Mouse (Mus musculus): ENCODE results near the gene Acbd4. TPM values are rescaled to one million over a fixed set of nuclear protein-coding genes. Genes with fewer than 3 reads are reported as not detected.

Acbd4 gene
- polyA plus RNA-seq, 1 experiment, result 46.5 TPM

GRCm38 (mm10) chr11:103111301-103111700 is 9.8 kb downstream of the Acbd4 start:
- H3K4me3 ChIP-seq (replicated peaks; ENCODE audit: extremely low read depth, low read depth, low read length), result no peak overlapping the region
- TF ChIP-seq CTCF (IDR thresholded peaks at IDR 0.05; ENCODE audit: insufficient read depth, low read length) (no peak), POLR2A (IDR thresholded peaks at IDR 0.05; ENCODE audit: borderline replicate concordance, extremely low read depth, low read depth, low read length) (no peak)
- H3K4me1 ChIP-seq (ENCODE audit: control insufficient read depth, insufficient read depth, low read length), result no peaks in the 10 kb centered on the region; the same call in 1 of the 2 replicates
- DNase-seq, result no peak
- 47% methylated on average over 10 of the region's 10 CpGs for WGBS

DNA sequence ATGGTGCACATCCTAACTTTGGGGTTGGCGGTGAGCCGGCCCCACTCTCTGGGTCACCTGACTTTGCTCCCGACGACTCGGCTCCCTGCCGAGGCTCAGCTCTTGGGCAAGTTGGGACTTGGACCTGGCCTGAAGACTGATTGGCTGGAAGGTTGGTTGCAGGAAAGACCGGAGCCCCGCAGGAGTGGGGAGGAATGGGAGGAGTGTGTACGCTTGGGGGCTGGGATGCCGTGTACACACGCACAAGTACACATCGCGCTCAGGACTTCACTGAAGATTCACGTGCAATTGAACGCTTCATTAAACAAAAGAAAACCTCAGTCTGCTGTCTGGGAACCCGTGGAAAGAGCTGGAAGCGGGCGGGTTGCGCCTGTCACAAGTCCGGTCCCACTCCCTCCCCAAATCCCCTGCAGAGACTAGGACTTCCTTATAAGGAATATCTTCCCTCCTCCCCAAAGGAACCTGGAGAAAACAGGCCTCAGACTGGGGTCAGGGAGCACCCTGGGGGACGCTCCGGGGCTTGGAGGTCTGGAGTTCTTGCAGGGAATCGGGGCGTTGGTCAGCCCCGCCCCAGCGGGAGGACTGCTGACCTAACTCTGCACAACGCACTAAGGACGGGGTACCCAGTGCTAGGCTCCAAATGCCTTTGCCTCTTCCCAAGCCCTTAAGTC is 10.5 kb downstream of the Acbd4 start:
- WGBS, result 8% methylated on average over 28 of the region's 28 CpGs
- DNase-seq, result peak; percentile 79
- H3K4me1 ChIP-seq (ENCODE audit: control insufficient read depth, insufficient read depth, low read length), result no peaks in the 10 kb centered on the region; the same call in 1 of the 2 replicates
- no peak for TF ChIP-seq CTCF (IDR thresholded peaks at IDR 0.05; ENCODE audit: insufficient read depth, low read length)
- peak; percentile 40; the same call in 1 of the 2 replicates for TF ChIP-seq POLR2A (IDR thresholded peaks at IDR 0.05; ENCODE audit: borderline replicate concordance, extremely low read depth, low read depth, low read length)
- peak overlapping the region; percentile 53 for H3K4me3 ChIP-seq (replicated peaks; ENCODE audit: extremely low read depth, low read depth, low read length)

DNA sequence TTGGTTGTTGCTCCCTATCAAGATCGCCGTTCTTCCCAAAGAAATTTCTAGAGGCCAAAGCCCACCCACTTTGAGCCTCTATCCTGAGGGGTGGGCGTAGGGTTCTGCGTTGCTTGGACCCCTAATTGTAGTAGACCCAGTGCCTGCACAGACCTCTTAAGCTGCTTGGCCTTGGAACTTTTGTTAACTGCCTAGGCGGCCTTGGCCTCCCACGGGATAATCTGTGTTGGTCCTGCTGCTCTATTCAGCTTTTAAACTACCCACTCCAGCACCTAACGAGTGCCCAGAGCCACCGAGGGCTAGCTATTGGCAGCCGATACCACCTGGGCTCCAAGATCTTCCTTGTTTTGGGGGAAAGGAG is 11.1 kb downstream of the Acbd4 start:
- 30% methylated on average over 9 of the region's 9 CpGs for WGBS
- no peak for DNase-seq
- no peak overlapping the region for H3K4me3 ChIP-seq (replicated peaks; ENCODE audit: extremely low read depth, low read depth, low read length)

GRCm38 (mm10) chr11:103113005-103113404 is 11.5 kb downstream of the Acbd4 start:
- Histone ChIP-seq H3K4me3 (replicated peaks; ENCODE audit: extremely low read depth, low read depth, low read length) (no peak overlapping the region), H3K4me1 (ENCODE audit: control insufficient read depth, insufficient read depth, low read length) (no peaks in the 10 kb centered on the region; the same call in 1 of the 2 replicates)
- 55% methylated on average over 12 of the region's 12 CpGs for WGBS
- DNase-seq, result peak; percentile 19
- TF ChIP-seq POLR2A (IDR thresholded peaks at IDR 0.05; ENCODE audit: borderline replicate concordance, extremely low read depth, low read depth, low read length) (no peak), CTCF (IDR thresholded peaks at IDR 0.05; ENCODE audit: insufficient read depth, low read length) (no peak)

More for the DNA sequence above, 11.1 kb downstream of the Acbd4 start:
- H3K4me1 ChIP-seq (ENCODE audit: control insufficient read depth, insufficient read depth, low read length), result no peaks in the 10 kb centered on the region; the same call in 1 of the 2 replicates
- TF ChIP-seq POLR2A (IDR thresholded peaks at IDR 0.05; ENCODE audit: borderline replicate concordance, extremely low read depth, low read depth, low read length) (no peak), CTCF (IDR thresholded peaks at IDR 0.05; ENCODE audit: insufficient read depth, low read length) (no peak)

GRCm38 (mm10) chr11:103113771-103114170 is 12.3 kb downstream of the Acbd4 start:
- no peak for DNase-seq
- H3K4me3 ChIP-seq (replicated peaks; ENCODE audit: extremely low read depth, low read depth, low read length), result no peak overlapping the region
- whole genome bisulfite sequencing, result 72% methylated on average over 4 of the region's 4 CpGs
- TF ChIP-seq POLR2A (IDR thresholded peaks at IDR 0.05; ENCODE audit: borderline replicate concordance, extremely low read depth, low read depth, low read length) (no peak), CTCF (IDR thresholded peaks at IDR 0.05; ENCODE audit: insufficient read depth, low read length) (no peak)
- H3K4me1 ChIP-seq (ENCODE audit: control insufficient read depth, insufficient read depth, low read length), result peaks cover 3% of the 10 kb centered on the region; the same call in 1 of the 2 replicates

GRCm38 (mm10) chr11:103114270-103114943 is 12.9 kb downstream of the Acbd4 start:
- 83% methylated on average over 11 of the region's 11 CpGs for WGBS
- TF ChIP-seq POLR2A (IDR thresholded peaks at IDR 0.05; ENCODE audit: borderline replicate concordance, extremely low read depth, low read depth, low read length) (no peak), CTCF (IDR thresholded peaks at IDR 0.05; ENCODE audit: insufficient read depth, low read length) (no peak)
- Histone ChIP-seq H3K4me1 (ENCODE audit: control insufficient read depth, insufficient read depth, low read length) (peaks cover 3% of the 10 kb centered on the region; the same call in 1 of the 2 replicates), H3K4me3 (replicated peaks; ENCODE audit: extremely low read depth, low read depth, low read length) (peak overlapping the region; percentile 99)
- no peak for DNase-seq

- H3K4me1 ChIP-seq (ENCODE audit: control insufficient read depth, insufficient read depth, low read length), result peaks cover 3% of the 10 kb centered on the region; the same call in 1 of the 2 replicates
- TF ChIP-seq CTCF (IDR thresholded peaks at IDR 0.05; ENCODE audit: insufficient read depth, low read length) (no peak), POLR2A (IDR thresholded peaks at IDR 0.05; ENCODE audit: borderline replicate concordance, extremely low read depth, low read depth, low read length) (peak; percentile 92; the same call in 1 of the 2 replicates)
- WGBS, result under 1% methylated on average over 34 of the region's 34 CpGs
- peak overlapping the region; percentile 99 for H3K4me3 ChIP-seq (replicated peaks; ENCODE audit: extremely low read depth, low read depth, low read length)
- DNase-seq, result peak; percentile 84
Measured at GRCm38 (mm10) chr11:103115163-103116007, 13.9 kb downstream of the Acbd4 start.

DNA sequence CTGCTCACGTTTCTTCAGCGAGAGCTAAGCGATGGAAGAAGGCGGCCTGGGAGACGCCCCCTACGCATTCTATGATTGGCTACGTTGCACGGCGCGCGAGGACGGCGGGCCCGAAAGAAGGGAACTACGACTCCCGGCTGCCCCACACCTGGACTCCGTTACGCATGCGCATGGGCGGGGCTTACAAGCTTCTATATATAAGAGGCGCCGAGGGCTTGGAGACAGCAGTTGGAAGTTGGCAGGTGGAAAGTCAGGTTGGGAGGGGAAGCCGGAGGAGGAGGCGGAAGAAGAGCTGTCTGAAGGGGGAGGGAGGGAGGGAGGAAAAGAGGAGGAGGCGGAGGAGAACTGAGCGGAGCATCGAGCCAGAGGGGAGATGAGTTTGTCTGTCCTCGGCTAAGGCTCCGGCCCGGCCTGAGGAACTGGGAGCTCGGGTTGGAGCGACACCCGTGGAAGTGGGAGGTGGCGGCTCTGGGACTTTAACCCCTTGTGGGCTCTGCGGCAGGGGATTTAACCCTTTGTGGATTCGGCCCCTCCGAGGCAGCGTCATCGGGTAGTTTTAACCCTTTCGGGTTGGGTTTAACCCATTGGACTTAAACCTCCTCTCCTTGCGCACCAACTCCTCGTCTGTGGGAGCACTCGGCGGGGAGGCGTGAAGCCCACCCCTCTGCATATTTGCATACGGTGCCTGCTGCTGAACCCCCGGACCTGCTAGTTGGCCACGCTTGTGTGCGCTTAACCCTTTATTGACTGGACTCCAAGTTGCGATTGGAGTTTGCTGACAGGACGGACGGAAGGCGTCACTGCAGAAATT is 14.7 kb downstream of the Acbd4 start, which contains the start of gene Hexim1:
TSS of gene Hexim1 (plus strand) at position 224 of the 811 bp plus-strand sequence.
- peak; percentile 99 for TF ChIP-seq POLR2A (IDR thresholded peaks at IDR 0.05; ENCODE audit: borderline replicate concordance, extremely low read depth, low read depth, low read length)
- TF ChIP-seq CTCF (IDR thresholded peaks at IDR 0.05; ENCODE audit: insufficient read depth, low read length), result no peak

More for the DNA sequence above, 14.7 kb downstream of the Acbd4 start, which contains the start of gene Hexim1:
- Histone ChIP-seq H3K4me3 (replicated peaks; ENCODE audit: extremely low read depth, low read depth, low read length) (peak within 1 kb of the TSS; percentile 99), H3K4me1 (ENCODE audit: control insufficient read depth, insufficient read depth, low read length) (peaks cover 3% of the 10 kb centered on the region; the same call in 1 of the 2 replicates)
- under 1% methylated on average over 52 of the region's 53 CpGs for WGBS
- peak; percentile 100 for DNase-seq
